Mouse (Mus musculus): ENCODE data around the gene Kcnc2. TPM values are rescaled to one million over a fixed set of nuclear protein-coding genes. Genes with fewer than 3 reads are reported as not detected.

Kcnc2 gene
- polyA plus RNA-seq, 1 experiment, result 0.48 TPM

DNA sequence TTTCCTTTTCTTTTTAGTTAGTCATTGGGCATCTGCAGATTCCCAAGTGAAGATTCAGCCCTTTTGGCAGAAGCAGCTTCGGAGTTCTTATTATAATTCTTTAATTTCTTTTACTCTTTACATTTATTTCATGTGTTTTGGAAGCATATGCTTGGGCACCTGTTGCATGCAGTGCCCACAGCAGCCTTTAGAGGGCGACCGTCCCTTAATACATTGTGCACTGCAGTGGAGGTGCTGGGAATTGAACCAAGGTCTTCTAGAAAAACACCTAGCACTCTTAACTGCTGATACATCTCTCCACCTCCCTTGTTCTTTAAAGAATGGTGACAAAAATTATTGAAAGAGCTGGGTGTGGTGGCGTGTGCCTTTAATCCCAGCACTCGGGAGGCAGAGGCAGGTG is 180.0 kb downstream of the Kcnc2 start:
- Histone ChIP-seq H3K4me3 (no peak overlapping the region), H3K27me3 (ENCODE audit: control insufficient read depth, insufficient read depth, insufficient read length) (no peaks in the 10 kb centered on the region), H3K79me2 (ENCODE audit: control insufficient read depth, insufficient read depth) (no peaks in the 10 kb centered on the region), H3ac (ENCODE audit: control insufficient read depth, insufficient read length) (no peak overlapping the region), H3K4me2 (ENCODE audit: low read depth) (no peak overlapping the region), H3K36me3 (ENCODE audit: control insufficient read depth, insufficient read depth) (no peaks in the 10 kb centered on the region)
- TF ChIP-seq SRF (IDR thresholded peaks at IDR 0.05; ENCODE audit: control insufficient read depth, insufficient read length, low read depth) (no peak), E2F4 (IDR thresholded peaks at IDR 0.05; ENCODE audit: insufficient read depth) (no peak), TCF3 (IDR thresholded peaks at IDR 0.05; ENCODE audit: insufficient read length, low read depth) (no peak), CEBPB (IDR thresholded peaks at IDR 0.05; ENCODE audit: insufficient read depth, poor library complexity, severe bottlenecking) (no peak), POLR2A (IDR thresholded peaks at IDR 0.05; ENCODE audit: insufficient read length, low read depth) (no peak)

DNA sequence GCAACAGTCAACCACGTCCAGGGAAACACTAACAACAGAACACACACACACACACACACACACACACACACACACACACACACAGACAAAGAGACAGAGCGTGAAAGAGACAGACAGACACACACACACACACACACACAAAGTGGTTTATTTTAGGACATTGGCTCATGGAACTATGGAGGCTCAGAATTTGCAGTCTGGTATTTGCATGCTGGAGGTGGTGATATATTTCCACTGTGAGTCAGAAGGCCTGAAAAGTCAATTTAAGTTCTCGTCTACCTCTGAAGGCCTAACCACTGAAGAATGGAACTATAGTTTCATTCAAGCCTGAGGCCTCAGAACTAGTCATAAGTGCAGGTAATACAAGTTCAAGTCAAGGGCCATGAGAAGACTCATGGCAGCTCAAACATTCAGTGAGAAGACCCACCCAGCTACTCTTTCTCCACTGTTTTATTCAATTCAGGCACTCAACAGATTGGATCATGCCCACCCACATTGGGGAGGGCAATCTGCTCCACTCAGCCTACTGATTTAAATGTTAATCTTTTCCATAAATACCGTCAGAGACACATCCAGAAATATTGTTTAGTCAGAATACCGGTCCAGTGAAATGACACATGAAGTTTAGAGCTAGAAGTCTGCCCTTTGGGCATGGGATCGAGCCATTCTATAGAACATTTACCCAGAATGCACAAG is 197.9 kb downstream of the Kcnc2 start:
- no peaks in the 10 kb centered on the region for H3K79me2 ChIP-seq (ENCODE audit: control insufficient read depth, insufficient read depth)
- H3K27me3 ChIP-seq (ENCODE audit: control insufficient read depth, insufficient read depth, insufficient read length), result no peaks in the 10 kb centered on the region
- H3K4me3 ChIP-seq, result no peak overlapping the region
- H3K4me2 ChIP-seq (ENCODE audit: low read depth), result no peak overlapping the region
- TF ChIP-seq POLR2AphosphoS2 (IDR thresholded peaks at IDR 0.05; ENCODE audit: insufficient read length, low read depth) (no peak), POLR2A (IDR thresholded peaks at IDR 0.05; ENCODE audit: insufficient read length, low read depth) (no peak), TCF12 (IDR thresholded peaks at IDR 0.05; ENCODE audit: insufficient read depth, poor library complexity, severe bottlenecking) (no peak), E2F4 (IDR thresholded peaks at IDR 0.05; ENCODE audit: insufficient read depth) (no peak), SRF (IDR thresholded peaks at IDR 0.05; ENCODE audit: control insufficient read depth, insufficient read length, low read depth) (no peak), MYOG (IDR thresholded peaks at IDR 0.05; ENCODE audit: control insufficient read depth in 1 of 3, insufficient read depth in 1 of 3, insufficient read length in 2 of 3, low read depth in 2 of 3) (no peak)
- no peaks in the 10 kb centered on the region for H3K36me3 ChIP-seq (ENCODE audit: control insufficient read depth, insufficient read depth)
- no peak overlapping the region for H3ac ChIP-seq (ENCODE audit: control insufficient read depth, insufficient read length)

DNA sequence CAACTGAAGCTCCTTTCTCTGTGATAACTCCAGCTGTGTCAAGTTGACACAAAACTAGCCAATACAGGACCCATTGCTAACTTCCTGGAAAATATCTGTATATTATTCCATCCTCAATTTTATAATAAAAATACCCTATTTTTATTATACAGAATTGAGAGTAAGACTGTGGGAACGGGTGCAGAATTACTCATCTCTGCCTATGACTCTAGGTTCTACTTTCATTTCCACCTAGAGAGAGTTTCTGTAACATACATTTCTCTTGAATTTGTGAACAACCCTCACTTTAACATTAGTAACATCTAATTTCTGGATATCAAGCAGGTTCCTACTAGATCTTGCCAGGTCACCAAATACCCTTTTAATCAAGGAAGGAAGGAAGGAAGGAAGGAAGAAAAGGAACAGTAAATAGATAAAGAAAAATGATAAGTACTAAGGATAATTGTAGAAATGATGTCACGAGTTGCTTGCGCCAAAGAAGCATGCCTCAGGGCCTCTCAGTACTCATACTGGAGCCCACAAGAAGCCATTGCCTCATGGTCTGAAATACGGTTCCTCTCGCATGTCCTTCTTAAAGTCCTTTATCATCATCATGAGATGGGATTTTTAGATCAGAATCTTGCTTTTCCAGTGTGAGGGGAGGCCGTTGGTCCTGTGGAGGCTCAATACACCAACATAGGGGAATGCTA is 203.3 kb downstream of the Kcnc2 start:
- no peak overlapping the region for H3K4me3 ChIP-seq
- H3K27me3 ChIP-seq (ENCODE audit: control insufficient read depth, insufficient read depth, insufficient read length), result no peaks in the 10 kb centered on the region
- no peaks in the 10 kb centered on the region for H3K36me3 ChIP-seq (ENCODE audit: control insufficient read depth, insufficient read depth)
- no peak overlapping the region for H3K4me2 ChIP-seq (ENCODE audit: low read depth)
- H3ac ChIP-seq (ENCODE audit: control insufficient read depth, insufficient read length), result no peak overlapping the region
- no peak for TF ChIP-seq E2F4 (IDR thresholded peaks at IDR 0.05; ENCODE audit: insufficient read depth)
- TF ChIP-seq REST (IDR thresholded peaks at IDR 0.05; ENCODE audit: insufficient read depth, insufficient read length), result no peak
- no peak for TF ChIP-seq SRF (IDR thresholded peaks at IDR 0.05; ENCODE audit: control insufficient read depth, insufficient read length, low read depth)
- no peak for TF ChIP-seq CEBPB (IDR thresholded peaks at IDR 0.05; ENCODE audit: insufficient read depth, poor library complexity, severe bottlenecking)
- TF ChIP-seq TCF3 (IDR thresholded peaks at IDR 0.05; ENCODE audit: insufficient read length, low read depth), result no peak
- TF ChIP-seq USF1 (IDR thresholded peaks at IDR 0.05; ENCODE audit: low read depth), result no peak
- no peak for TF ChIP-seq POLR2AphosphoS2 (IDR thresholded peaks at IDR 0.05; ENCODE audit: insufficient read length, low read depth)
- H3K79me2 ChIP-seq (ENCODE audit: control insufficient read depth, insufficient read depth), result no peaks in the 10 kb centered on the region

DNA sequence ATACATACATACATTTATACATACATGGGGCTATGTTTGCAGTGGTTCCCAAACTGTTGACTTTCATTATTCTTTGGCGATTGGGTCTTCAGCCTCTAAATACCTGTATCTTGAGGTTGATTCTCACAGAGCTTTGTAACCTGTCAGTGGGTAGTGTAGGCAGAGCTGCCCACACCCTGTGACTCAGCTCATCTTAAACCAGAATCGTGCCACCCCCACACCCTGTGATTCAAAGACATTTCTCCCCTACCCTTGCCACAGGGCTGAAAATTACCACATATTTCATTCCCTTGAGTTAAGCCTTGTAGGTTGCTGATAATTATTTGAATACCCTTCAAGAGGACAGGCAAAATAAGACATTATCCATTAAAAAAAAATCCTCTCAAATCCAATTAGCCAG is 210.5 kb downstream of the Kcnc2 start:
- Histone ChIP-seq H3K36me3 (ENCODE audit: control insufficient read depth, insufficient read depth) (no peaks in the 10 kb centered on the region), H3K4me2 (ENCODE audit: low read depth) (peak overlapping the region; percentile 68), H3K27me3 (ENCODE audit: control insufficient read depth, insufficient read depth, insufficient read length) (no peaks in the 10 kb centered on the region), H3K79me2 (ENCODE audit: control insufficient read depth, insufficient read depth) (no peaks in the 10 kb centered on the region), H3ac (ENCODE audit: control insufficient read depth, insufficient read length) (no peak overlapping the region), H3K4me3 (no peak overlapping the region)
- no peak for TF ChIP-seq SRF (IDR thresholded peaks at IDR 0.05; ENCODE audit: control insufficient read depth, insufficient read length, low read depth)
- TF ChIP-seq REST (IDR thresholded peaks at IDR 0.05; ENCODE audit: insufficient read depth, insufficient read length), result no peak
- TF ChIP-seq MAX (IDR thresholded peaks at IDR 0.05; ENCODE audit: low read depth), result no peak
- no peak for TF ChIP-seq E2F4 (IDR thresholded peaks at IDR 0.05; ENCODE audit: insufficient read depth)
- TF ChIP-seq TCF12 (IDR thresholded peaks at IDR 0.05; ENCODE audit: insufficient read depth, poor library complexity, severe bottlenecking), result no peak
- TF ChIP-seq USF1 (IDR thresholded peaks at IDR 0.05; ENCODE audit: low read depth), result no peak
- TF ChIP-seq POLR2A (IDR thresholded peaks at IDR 0.05; ENCODE audit: insufficient read length, low read depth), result no peak
- no peak for TF ChIP-seq MYOG (IDR thresholded peaks at IDR 0.05; ENCODE audit: control insufficient read depth in 1 of 3, insufficient read depth in 1 of 3, insufficient read length in 2 of 3, low read depth in 2 of 3)
- no peak for TF ChIP-seq MYOD1 (IDR thresholded peaks at IDR 0.05; ENCODE audit: control insufficient read depth in 1 of 3, insufficient read length in 2 of 3, low read depth in 2 of 3)

DNA sequence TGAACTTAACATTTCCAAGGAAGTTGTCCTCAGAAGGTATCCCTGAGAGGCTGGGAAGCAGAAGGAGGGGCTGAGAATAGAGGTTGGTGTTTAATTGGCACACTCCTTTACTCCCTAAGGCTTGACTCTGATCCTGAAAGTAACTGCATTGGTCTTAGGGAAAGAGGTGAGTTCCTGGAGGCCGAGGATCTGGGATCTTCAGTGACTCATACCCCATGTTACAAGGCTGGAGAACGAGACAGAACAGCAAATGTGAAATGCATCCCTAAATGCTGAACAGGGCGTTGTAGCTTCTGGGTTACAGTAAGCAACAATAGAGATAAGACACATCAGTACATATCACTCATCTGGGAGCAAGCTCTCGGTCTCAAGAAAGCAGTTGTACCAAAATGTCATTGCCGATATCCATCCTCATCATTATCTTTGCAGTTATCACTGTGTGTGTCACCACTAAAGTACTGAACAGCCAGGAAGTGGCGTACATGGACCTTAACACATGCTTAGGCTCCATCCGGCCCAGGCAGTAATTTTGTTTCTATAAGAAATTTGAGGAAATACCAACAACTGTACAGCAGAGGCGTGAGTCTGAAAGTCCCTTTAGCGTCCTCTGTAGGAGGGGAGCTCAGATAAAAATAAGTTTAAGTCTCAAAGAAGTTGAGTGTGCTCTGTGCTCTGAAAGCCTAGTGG is 211.1 kb downstream of the Kcnc2 start:
- no peak overlapping the region for H3K4me3 ChIP-seq
- H3ac ChIP-seq (ENCODE audit: control insufficient read depth, insufficient read length), result no peak overlapping the region
- peak overlapping the region; percentile 68 for H3K4me2 ChIP-seq (ENCODE audit: low read depth)
- TF ChIP-seq TCF12 (IDR thresholded peaks at IDR 0.05; ENCODE audit: insufficient read depth, poor library complexity, severe bottlenecking) (no peak), CEBPB (IDR thresholded peaks at IDR 0.05; ENCODE audit: insufficient read depth, poor library complexity, severe bottlenecking) (no peak), SRF (IDR thresholded peaks at IDR 0.05; ENCODE audit: control insufficient read depth, insufficient read length, low read depth) (no peak), POLR2AphosphoS2 (IDR thresholded peaks at IDR 0.05; ENCODE audit: insufficient read length, low read depth) (no peak), MYOD1 (IDR thresholded peaks at IDR 0.05; ENCODE audit: control insufficient read depth in 1 of 3, insufficient read length in 2 of 3, low read depth in 2 of 3) (no peak), REST (IDR thresholded peaks at IDR 0.05; ENCODE audit: insufficient read depth, insufficient read length) (no peak), USF1 (IDR thresholded peaks at IDR 0.05; ENCODE audit: low read depth) (no peak), TCF3 (IDR thresholded peaks at IDR 0.05; ENCODE audit: insufficient read length, low read depth) (no peak), MAX (IDR thresholded peaks at IDR 0.05; ENCODE audit: low read depth) (no peak), E2F4 (IDR thresholded peaks at IDR 0.05; ENCODE audit: insufficient read depth) (no peak)
- no peaks in the 10 kb centered on the region for H3K27me3 ChIP-seq (ENCODE audit: control insufficient read depth, insufficient read depth, insufficient read length)
- no peaks in the 10 kb centered on the region for H3K79me2 ChIP-seq (ENCODE audit: control insufficient read depth, insufficient read depth)
- no peaks in the 10 kb centered on the region for H3K36me3 ChIP-seq (ENCODE audit: control insufficient read depth, insufficient read depth)
